Mouse (Mus musculus) leukemia stem cell, adult 10-12 weeks (primary cell): ENCODE measurements around the gene Eef1akmt1. TPM values are rescaled to one million over a fixed set of nuclear protein-coding genes. Genes with fewer than 3 reads are reported as not detected.

Source experiments
- polyA plus RNA-seq: library from polyadenylated mRNA; stranded (reverse); fragments of >175 nt; gene quantifications from 2 replicates; pipeline ENCODE4 v1.2.3, GENCODE M21; 2012; ENCODE audit warnings: low replicate concordance

Gene Eef1akmt1
- 3.8 TPM in 1 of 2 replicates, not detected in the other for polyA plus RNA-seq

GRCm38 (mm10) chr14:57571155-57572133 is at the start of gene Eef1akmt1:
TSS of gene Eef1akmt1 (minus strand) at chr14:57571612.

GRCm38 (mm10) chr14:57524671-57525387 is 46.6 kb downstream of the Eef1akmt1 start, which contains the start of gene Il17d:
TSS of gene Il17d (plus strand) at chr14:57524777.

Other genes with a start within 250 kb of the Eef1akmt1 start
- gene Cryl1, start 173.1 kb downstream of the Eef1akmt1 start, polyA plus RNA-seq = 1.7 and 2.9 TPM in 2 replicates
- gene Ift88, start 147.6 kb downstream of the Eef1akmt1 start, polyA plus RNA-seq = 0.46 and 0.81 TPM in 2 replicates
- gene Il17d, start 46.8 kb downstream of the Eef1akmt1 start, polyA plus RNA-seq = 0.41 and 0.64 TPM in 2 replicates
- gene Xpo4, start 93.8 kb upstream of the Eef1akmt1 start, polyA plus RNA-seq = 5.8 and 16.2 TPM in 2 replicates
- not detected in 2 replicates for gene Gm49361, start 174.5 kb upstream of the Eef1akmt1 start, polyA plus RNA-seq
- 22.2 and 23.0 TPM in 2 replicates for gene Lats2, start 186.8 kb upstream of the Eef1akmt1 start, polyA plus RNA-seq
- 188 and 275 TPM in 2 replicates for gene Sap18, start 226.6 kb upstream of the Eef1akmt1 start, polyA plus RNA-seq